Mouse (Mus musculus) ES-Bruce4 (cell line): Measurements from ENCODE around the gene Plekha5. TPM values are rescaled to one million over a fixed set of nuclear protein-coding genes. Genes with fewer than 3 reads are reported as not detected.

ENCODE experiments used
- H3K27ac ChIP-seq: 2 replicates; pipeline ENCODE4 v1.5.1; 2012; ENCODE audit warnings: low read length, inconsistent platforms; ENCODE audit not compliant: insufficient read depth
- H3K27me3 ChIP-seq: 2 replicates; pipeline ENCODE4 v1.6.1; 2012; ENCODE audit warnings: mild to moderate bottlenecking, low read length, inconsistent platforms; ENCODE audit not compliant: control insufficient read depth, poor library complexity, insufficient read depth, severe bottlenecking
- H3K36me3 ChIP-seq: 2 replicates; pipeline ENCODE4 v1.6.1; 2012; ENCODE audit warnings: inconsistent platforms, mild to moderate bottlenecking, low read length, moderate library complexity; ENCODE audit not compliant: control insufficient read depth, poor library complexity, insufficient read depth, severe bottlenecking
- H3K4me1 ChIP-seq: one replicate; pipeline ENCODE4 v1.8.1; 2011; ENCODE audit warnings: low read length; ENCODE audit not compliant: control insufficient read depth, insufficient read depth
- H3K4me3 ChIP-seq: 2 replicates; pipeline ENCODE4 v1.5.1; 2011; ENCODE audit warnings: low read depth, mild to moderate bottlenecking, low read length
- H3K9ac ChIP-seq: 2 replicates; pipeline ENCODE4 v1.6.1; 2012; ENCODE audit warnings: low read depth, mild to moderate bottlenecking, inconsistent platforms; ENCODE audit not compliant: poor library complexity, severe bottlenecking
- H3K9me3 ChIP-seq: replicated peaks from 2 replicates; pipeline ENCODE4 v1.6.1; 2012; ENCODE audit warnings: mild to moderate bottlenecking, low read length, inconsistent platforms; ENCODE audit not compliant: control insufficient read depth, poor library complexity, insufficient read depth, severe bottlenecking
- CTCF ChIP-seq: IDR thresholded peaks from one replicate; pipeline ENCODE4 v1.8.1; 2011; ENCODE audit warnings: low read depth, low read length
- EP300 ChIP-seq: IDR thresholded peaks from 2 replicates; pipeline ENCODE4 v1.6.1; 2011; ENCODE audit warnings: low read depth, low read length; ENCODE audit not compliant: insufficient read depth
- POLR2A ChIP-seq: IDR thresholded peaks from one replicate; pipeline ENCODE4 v1.8.1; 2011; ENCODE audit warnings: low read length; ENCODE audit not compliant: insufficient read depth
- polyA plus RNA-seq: library from polyadenylated mRNA; stranded (reverse); fragments of >200 nt; gene quantifications from 2 replicates; pipeline ENCODE4 v1.2.4, GENCODE M21; 2011; ENCODE audit warnings: low read depth; ENCODE audit not compliant: missing spikeins, insufficient read depth, insufficient read length

Gene Plekha5
- polyA plus RNA-seq, 1 experiment = 80.3 TPM

DNA sequence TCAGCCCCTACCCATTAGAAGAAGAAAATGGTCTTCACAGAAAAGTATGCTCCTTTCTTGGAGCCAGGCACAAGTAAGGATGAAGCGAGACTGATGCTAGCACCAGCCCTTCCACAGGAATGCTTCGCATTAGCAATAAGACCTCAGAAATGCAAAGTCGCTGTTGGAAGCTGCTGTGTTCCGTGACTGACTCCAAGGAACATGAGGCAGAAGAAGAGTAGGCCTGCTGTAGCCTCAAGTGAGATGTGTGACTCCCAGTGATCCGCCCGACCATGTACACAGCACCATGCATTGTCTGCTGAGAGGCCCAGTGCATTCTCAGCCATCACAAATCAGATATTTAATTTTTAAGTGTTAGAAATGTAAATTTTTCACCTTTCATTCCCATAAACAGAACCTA lies 41.0 kb downstream of the Plekha5 start:
- Histone ChIP-seq H3K27ac (no peak overlapping the region), H3K36me3 (no peaks in the 10 kb centered on the region), H3K27me3 (no peaks in the 10 kb centered on the region), H3K9me3 (no peaks in the 10 kb centered on the region), H3K4me1 (no peaks in the 10 kb centered on the region), H3K4me3 (no peak overlapping the region), H3K9ac (no peak overlapping the region)
- TF ChIP-seq CTCF (no peak), EP300 (no peak), POLR2A (no peak)

GRCm38 (mm10) chr6:140465946-140466646 lies 42.2 kb downstream of the Plekha5 start:
- no peaks in the 10 kb centered on the region for H3K36me3 ChIP-seq
- H3K4me1 ChIP-seq = no peaks in the 10 kb centered on the region
- no peak overlapping the region for H3K4me3 ChIP-seq
- H3K9me3 ChIP-seq = no peaks in the 10 kb centered on the region
- TF ChIP-seq CTCF (peak; percentile 17), POLR2A (no peak), EP300 (no peak)
- no peaks in the 10 kb centered on the region for H3K27me3 ChIP-seq
- H3K27ac ChIP-seq = no peak overlapping the region
- H3K9ac ChIP-seq = no peak overlapping the region

- Histone ChIP-seq H3K27ac (no peak overlapping the region), H3K9ac (no peak overlapping the region), H3K27me3 (no peaks in the 10 kb centered on the region), H3K36me3 (no peaks in the 10 kb centered on the region), H3K4me1 (no peaks in the 10 kb centered on the region), H3K4me3 (no peak overlapping the region), H3K9me3 (no peaks in the 10 kb centered on the region)
- TF ChIP-seq CTCF (no peak), EP300 (no peak), POLR2A (no peak)
Measured at GRCm38 (mm10) chr6:140466841-140467240, 43.0 kb downstream of the Plekha5 start.

- TF ChIP-seq EP300 (no peak), POLR2A (no peak), CTCF (no peak)
Measured at GRCm38 (mm10) chr6:140467851-140468250, 44.0 kb downstream of the Plekha5 start.

DNA sequence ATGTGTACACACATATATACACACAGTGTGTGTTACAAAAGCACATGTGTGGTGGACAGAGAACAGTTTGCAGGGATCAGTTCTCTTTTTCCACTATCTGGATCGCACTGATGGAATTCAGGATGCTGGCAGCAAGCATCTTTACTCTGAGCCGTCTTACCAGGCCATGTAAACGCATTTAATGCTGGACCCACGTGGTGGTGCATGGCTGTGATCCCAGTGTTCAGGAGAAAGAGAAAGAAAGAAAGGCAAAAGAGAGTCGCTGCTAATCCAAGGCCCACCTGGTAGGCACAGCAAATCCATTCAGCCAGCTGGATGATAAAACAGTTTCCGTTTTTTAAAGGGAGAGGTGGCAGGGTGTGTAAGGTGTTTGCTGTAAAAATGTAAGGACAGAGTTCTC lies 45.9 kb downstream of the Plekha5 start:
- no peaks in the 10 kb centered on the region for H3K9me3 ChIP-seq
- H3K4me3 ChIP-seq = no peak overlapping the region
- H3K27me3 ChIP-seq = no peaks in the 10 kb centered on the region
- no peak for TF ChIP-seq EP300
- TF ChIP-seq POLR2A = no peak
- no peak for TF ChIP-seq CTCF
- no peak overlapping the region for H3K9ac ChIP-seq
- H3K4me1 ChIP-seq = no peaks in the 10 kb centered on the region
- no peak overlapping the region for H3K27ac ChIP-seq
- no peaks in the 10 kb centered on the region for H3K36me3 ChIP-seq

More at GRCm38 (mm10) chr6:140467851-140468250, 44.0 kb downstream of the Plekha5 start:
- no peaks in the 10 kb centered on the region for H3K9me3 ChIP-seq
- H3K4me1 ChIP-seq = no peaks in the 10 kb centered on the region
- no peaks in the 10 kb centered on the region for H3K27me3 ChIP-seq
- H3K27ac ChIP-seq = no peak overlapping the region
- no peaks in the 10 kb centered on the region for H3K36me3 ChIP-seq
- H3K4me3 ChIP-seq = no peak overlapping the region
- H3K9ac ChIP-seq = no peak overlapping the region

DNA sequence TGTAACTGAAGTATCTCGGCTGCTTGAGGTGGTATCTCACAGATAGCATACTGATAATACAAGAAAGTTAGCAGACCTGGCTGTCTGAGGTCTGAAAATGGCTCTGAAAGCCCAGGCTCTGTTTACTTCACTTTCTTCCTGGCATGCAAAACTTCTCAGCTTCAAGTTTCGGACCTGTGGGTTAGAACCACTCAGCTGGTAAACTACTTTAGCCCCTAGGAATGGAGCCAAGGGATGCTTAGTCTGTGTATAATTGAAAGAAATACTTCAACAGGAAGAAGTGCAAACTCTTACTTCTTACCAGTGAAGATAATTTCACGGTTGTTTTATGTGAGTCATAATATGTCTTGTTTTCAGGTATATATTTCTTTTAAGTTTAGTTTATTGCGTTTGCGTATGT lies 47.9 kb downstream of the Plekha5 start:
- Histone ChIP-seq H3K9me3 (no peaks in the 10 kb centered on the region), H3K36me3 (no peaks in the 10 kb centered on the region), H3K4me3 (no peak overlapping the region), H3K27ac (no peak overlapping the region), H3K4me1 (no peaks in the 10 kb centered on the region), H3K27me3 (no peaks in the 10 kb centered on the region), H3K9ac (no peak overlapping the region)
- TF ChIP-seq EP300 (no peak), CTCF (no peak), POLR2A (no peak)
